Mouse (Mus musculus) small intestine, adult 2 months (tissue): ENCODE measurements around the gene Tbc1d8b. TPM values are rescaled to one million over a fixed set of nuclear protein-coding genes. Genes with fewer than 3 reads are reported as not detected.
A peak's percentile ranks its signal among the peaks of the same experiment; 100 is the strongest.

Source experiments
- H3K27ac ChIP-seq: fragments of 200-500 bp; 2 replicates; pipeline ENCODE4 v1.5.1; 2012; ENCODE audit warnings: low read depth, low read length, control low read depth, inconsistent platforms; ENCODE audit not compliant: insufficient read depth
- H3K27me3 ChIP-seq: fragments of 200-500 bp; 2 replicates; pipeline ENCODE4 v1.6.1; 2012; ENCODE audit warnings: mild to moderate bottlenecking, moderate library complexity, low read length, inconsistent platforms; ENCODE audit not compliant: control insufficient read depth, insufficient read depth
- H3K36me3 ChIP-seq: fragments of 200-500 bp; 2 replicates; pipeline ENCODE4 v1.6.1; 2012; ENCODE audit warnings: mild to moderate bottlenecking, low read length, control low read depth, inconsistent platforms; ENCODE audit not compliant: control insufficient read depth, insufficient read depth
- H3K4me1 ChIP-seq: fragments of 200-500 bp; 2 replicates; pipeline ENCODE4 v1.6.1; 2012; ENCODE audit warnings: low read length, inconsistent platforms, mixed read lengths; ENCODE audit not compliant: control insufficient read depth, insufficient read depth, insufficient read length
- H3K4me3 ChIP-seq: fragments of 200-500 bp; 2 replicates; pipeline ENCODE4 v1.5.1; 2012; ENCODE audit warnings: low read depth, mild to moderate bottlenecking, control low read depth, inconsistent platforms, low read length, moderate library complexity
- CTCF ChIP-seq: fragments of 200-500 bp; IDR thresholded peaks from 2 replicates; pipeline ENCODE4 v1.5.1; 2012; ENCODE audit warnings: low read depth, mild to moderate bottlenecking, control low read depth, inconsistent platforms, low read length, moderate library complexity, mixed read lengths; ENCODE audit not compliant: insufficient replicate concordance, insufficient read length; ENCODE audit errors: extremely low read depth
- POLR2A ChIP-seq: fragments of 200-500 bp; IDR thresholded peaks from 2 replicates; pipeline ENCODE4 v1.6.1; 2012; ENCODE audit warnings: low read depth, mild to moderate bottlenecking, control low read depth, inconsistent platforms, low read length, moderate library complexity
- WGBS: fragments of 180-500 bp; shearing (Covaris S2); methylation state at CpG from one replicate; pipeline ENCODE4 v1.1.7; 2018; 5-methylcytosine and 5-hydroxymethylcytosine counted together
- polyA plus RNA-seq: library from polyadenylated mRNA; depleted of rRNA; stranded (reverse); fragments of >200 nt; gene quantifications from 2 replicates; pipeline ENCODE4 v1.2.3, GENCODE M21; 2012

Tbc1d8b gene
- polyA plus RNA-seq, 1 experiment: 0.65 TPM

GRCm38 (mm10) chrX:139780988-139781387, 96.2 kb downstream of the Tbc1d8b start:
- TF ChIP-seq CTCF (no peak), POLR2A (no peak)
- WGBS: 48% methylated on average over 3 of the region's 3 CpGs
- Histone ChIP-seq H3K4me3 (no peak overlapping the region), H3K4me1 (peaks cover 13% of the 10 kb centered on the region; the same call in 1 of the 2 replicates), H3K36me3 (no peaks in the 10 kb centered on the region), H3K27ac (no peak overlapping the region), H3K27me3 (no peaks in the 10 kb centered on the region)

GRCm38 (mm10) chrX:139781563-139781962, 96.8 kb downstream of the Tbc1d8b start:
- WGBS: 64% methylated on average over 4 of the region's 4 CpGs
- Histone ChIP-seq H3K4me3 (no peak overlapping the region), H3K27me3 (no peaks in the 10 kb centered on the region), H3K4me1 (peaks cover 13% of the 10 kb centered on the region; the same call in 1 of the 2 replicates), H3K27ac (no peak overlapping the region), H3K36me3 (no peaks in the 10 kb centered on the region)
- no peak for TF ChIP-seq POLR2A
- TF ChIP-seq CTCF: no peak

- Histone ChIP-seq H3K4me3 (no peak within 1 kb of the TSS), H3K27me3 (no peaks in the 10 kb centered on the region), H3K4me1 (peaks cover 12% of the 10 kb centered on the region; the same call in 1 of the 2 replicates), H3K27ac (no peak within 1 kb of the TSS), H3K36me3 (no peaks in the 10 kb centered on the region)
- TF ChIP-seq CTCF (no peak), POLR2A (no peak)
- WGBS: 78% methylated on average over 6 of the region's 6 CpGs
Observed at GRCm38 (mm10) chrX:139782278-139783044, 97.7 kb downstream of the Tbc1d8b start, which contains the start of gene Ripply1. Gene Ripply1 (minus strand): TSS chrX:139782353.

GRCm38 (mm10) chrX:139783045-139783422, 98.2 kb downstream of the Tbc1d8b start:
- no peaks in the 10 kb centered on the region for H3K27me3 ChIP-seq
- H3K4me3 ChIP-seq: no peak overlapping the region
- H3K4me1 ChIP-seq: peaks cover 8% of the 10 kb centered on the region; the same call in 1 of the 2 replicates
- H3K36me3 ChIP-seq: no peaks in the 10 kb centered on the region
- no peak overlapping the region for H3K27ac ChIP-seq
- TF ChIP-seq CTCF: no peak
- no peak for TF ChIP-seq POLR2A
- 73% methylated on average over 3 of the region's 3 CpGs for WGBS

GRCm38 (mm10) chrX:139785764-139786163, 101.0 kb downstream of the Tbc1d8b start:
- Histone ChIP-seq H3K27ac (peak overlapping the region; percentile 67; the same call in 1 of the 2 replicates), H3K4me1 (peaks cover 13% of the 10 kb centered on the region; the same call in 1 of the 2 replicates), H3K27me3 (no peaks in the 10 kb centered on the region), H3K4me3 (no peak overlapping the region), H3K36me3 (no peaks in the 10 kb centered on the region)
- TF ChIP-seq POLR2A: no peak
- TF ChIP-seq CTCF: no peak
- WGBS: 11% methylated on average over 1 of the region's 1 CpGs

GRCm38 (mm10) chrX:139794072-139794845, 109.5 kb downstream of the Tbc1d8b start:
- Histone ChIP-seq H3K27ac (no peak overlapping the region), H3K4me1 (peaks cover 13% of the 10 kb centered on the region; the same call in 1 of the 2 replicates), H3K27me3 (no peaks in the 10 kb centered on the region), H3K4me3 (no peak overlapping the region), H3K36me3 (no peaks in the 10 kb centered on the region)
- TF ChIP-seq CTCF (no peak), POLR2A (no peak)
- 38% methylated on average over 7 of the region's 7 CpGs for WGBS

GRCm38 (mm10) chrX:139796037-139796436, 111.2 kb downstream of the Tbc1d8b start:
- TF ChIP-seq POLR2A (no peak), CTCF (no peak)
- 87% methylated on average over 6 of the region's 6 CpGs for WGBS
- Histone ChIP-seq H3K27me3 (no peaks in the 10 kb centered on the region), H3K36me3 (no peaks in the 10 kb centered on the region), H3K4me1 (peaks cover 7% of the 10 kb centered on the region; the same call in 1 of the 2 replicates), H3K4me3 (no peak overlapping the region), H3K27ac (no peak overlapping the region)
